Mouse (Mus musculus) brain, embryonic 18.5 days (tissue): Measurements from ENCODE around the gene Osbp.
A peak's percentile ranks its signal among the peaks of the same experiment; 100 is the strongest.
"Not testable (repeated sequence)": the region's sequence is repeated elsewhere in the genome, so short reads cannot be mapped to it uniquely, and the experiment has no call there.

Experiments
- DNase-seq: peaks from one replicate; pipeline ENCODE4 v3.0.0-alpha.2; 2012; ENCODE audit warnings: low read depth, low spot score

Gene Osbp

GRCm38 (mm10) chr19:11965023-11965942, at the start of gene Osbp:
Osbp (plus strand) TSS chr19:11965941.
- peak; percentile 100 for DNase-seq

- DNase-seq: no peak
Observed at GRCm38 (mm10) chr19:11922068-11922467, 43.7 kb upstream of the Osbp start.

- not testable (repeated sequence) for DNase-seq
Observed at GRCm38 (mm10) chr19:11922515-11922914, 43.2 kb upstream of the Osbp start.

- DNase-seq: no peak
Observed at GRCm38 (mm10) chr19:11926380-11926779, 39.4 kb upstream of the Osbp start.

GRCm38 (mm10) chr19:11928025-11928748, 37.6 kb upstream of the Osbp start:
- no peak for DNase-seq

GRCm38 (mm10) chr19:11946460-11946859, 19.3 kb upstream of the Osbp start:
- DNase-seq: not testable (repeated sequence)

- no peak for DNase-seq
Observed at GRCm38 (mm10) chr19:11949878-11950277, 15.9 kb upstream of the Osbp start.

- no peak for DNase-seq
Observed at GRCm38 (mm10) chr19:11950747-11951146, 15.0 kb upstream of the Osbp start.

- no peak for DNase-seq
Observed at GRCm38 (mm10) chr19:11954206-11954605, 11.5 kb upstream of the Osbp start.

- no peak for DNase-seq
Observed at GRCm38 (mm10) chr19:11956636-11957035, 9.1 kb upstream of the Osbp start.

GRCm38 (mm10) chr19:11957396-11957795, 8.3 kb upstream of the Osbp start:
- no peak for DNase-seq

- DNase-seq: no peak
Observed at GRCm38 (mm10) chr19:11957846-11958245, 7.9 kb upstream of the Osbp start.

- no peak for DNase-seq
Observed at GRCm38 (mm10) chr19:11964266-11964665, 1.5 kb upstream of the Osbp start.

- peak; percentile 10 for DNase-seq
Observed at GRCm38 (mm10) chr19:11966201-11966636, 478 bp downstream of the Osbp start.

- DNase-seq: no peak
Observed at GRCm38 (mm10) chr19:11969155-11970050, 3.7 kb downstream of the Osbp start.

GRCm38 (mm10) chr19:11973511-11974222, 7.9 kb downstream of the Osbp start:
- no peak for DNase-seq

GRCm38 (mm10) chr19:11974223-11974540, 8.4 kb downstream of the Osbp start:
- no peak for DNase-seq

GRCm38 (mm10) chr19:11975683-11976082, 9.9 kb downstream of the Osbp start:
- no peak for DNase-seq

- no peak for DNase-seq
Observed at GRCm38 (mm10) chr19:11977363-11977762, 11.6 kb downstream of the Osbp start.

GRCm38 (mm10) chr19:11980471-11980870, 14.7 kb downstream of the Osbp start:
- no peak for DNase-seq

GRCm38 (mm10) chr19:11984614-11985013, 18.9 kb downstream of the Osbp start:
- DNase-seq: not testable (repeated sequence)
